Mouse (Mus musculus) layer of hippocampus, postnatal 25 days (tissue): ENCODE results near the gene Cbx8. TPM values are rescaled to one million over a fixed set of nuclear protein-coding genes. Genes with fewer than 3 reads are reported as not detected.

Experiments
- DNase-seq, 2 experiments: peaks; one replicate each; pipeline ENCODE4 v3.0.0; 2022; ENCODE audit warnings: mixed read lengths in 2 of 2, low spot score in 1 of 2; ENCODE audit errors: extremely low spot score in 1 of 2
- total RNA-seq, 2 experiments: library from RNA; stranded (reverse); gene quantifications; 2 replicates each; pipeline ENCODE4 v1.2.3; 2021

Gene Cbx8
- total RNA-seq, 2 experiments from 2014 or later, result 13.8 to 16.7 TPM

GRCm38 (mm10) chr11:119052661-119053256 lies 12.0 kb upstream of the Cbx8 start:
- no peak for DNase-seq

DNA sequence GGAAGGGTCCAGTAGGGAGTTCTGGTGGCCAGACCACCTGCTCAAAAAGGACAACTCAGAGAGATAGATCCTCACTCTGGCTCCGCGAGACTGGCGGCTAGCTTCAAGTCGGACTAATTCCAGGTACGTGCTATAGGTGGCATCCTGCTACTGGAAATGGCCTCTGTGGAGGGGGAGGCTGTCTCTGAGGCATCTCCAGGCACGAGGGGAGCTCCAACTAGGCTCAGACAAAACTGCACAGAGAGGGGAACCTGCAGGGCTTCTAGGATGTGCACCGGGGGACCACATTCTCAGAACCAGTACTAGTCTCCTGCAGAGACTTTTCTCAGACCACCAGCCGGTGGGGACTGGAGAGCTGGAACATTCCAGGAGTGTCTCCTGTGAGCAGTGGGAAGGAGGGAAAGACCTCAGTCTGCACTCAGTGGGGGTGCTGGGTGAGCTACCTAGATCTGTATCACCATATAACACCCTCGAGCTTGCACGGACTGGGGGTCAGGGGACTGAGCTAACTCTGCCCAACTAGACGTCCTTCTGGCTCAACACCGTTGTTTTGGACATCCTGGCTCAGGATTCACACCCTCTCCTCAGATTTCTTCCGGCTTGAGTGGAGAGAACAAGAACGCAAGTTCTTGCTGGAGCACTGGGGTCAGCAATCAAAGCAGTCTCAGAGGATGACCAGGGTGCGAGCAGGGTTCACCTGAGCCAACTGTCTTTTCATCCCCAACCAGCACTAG lies 11.3 kb upstream of the Cbx8 start:
- DNase-seq, result peak in 1 of 2 experiments; percentile 19

GRCm38 (mm10) chr11:119051426-119051825 lies 10.7 kb upstream of the Cbx8 start:
- DNase-seq, result no peak

- no peak for DNase-seq
Measured at GRCm38 (mm10) chr11:119050361-119050760, 9.6 kb upstream of the Cbx8 start.

GRCm38 (mm10) chr11:119048133-119048510 lies 7.4 kb upstream of the Cbx8 start:
- no peak for DNase-seq

DNA sequence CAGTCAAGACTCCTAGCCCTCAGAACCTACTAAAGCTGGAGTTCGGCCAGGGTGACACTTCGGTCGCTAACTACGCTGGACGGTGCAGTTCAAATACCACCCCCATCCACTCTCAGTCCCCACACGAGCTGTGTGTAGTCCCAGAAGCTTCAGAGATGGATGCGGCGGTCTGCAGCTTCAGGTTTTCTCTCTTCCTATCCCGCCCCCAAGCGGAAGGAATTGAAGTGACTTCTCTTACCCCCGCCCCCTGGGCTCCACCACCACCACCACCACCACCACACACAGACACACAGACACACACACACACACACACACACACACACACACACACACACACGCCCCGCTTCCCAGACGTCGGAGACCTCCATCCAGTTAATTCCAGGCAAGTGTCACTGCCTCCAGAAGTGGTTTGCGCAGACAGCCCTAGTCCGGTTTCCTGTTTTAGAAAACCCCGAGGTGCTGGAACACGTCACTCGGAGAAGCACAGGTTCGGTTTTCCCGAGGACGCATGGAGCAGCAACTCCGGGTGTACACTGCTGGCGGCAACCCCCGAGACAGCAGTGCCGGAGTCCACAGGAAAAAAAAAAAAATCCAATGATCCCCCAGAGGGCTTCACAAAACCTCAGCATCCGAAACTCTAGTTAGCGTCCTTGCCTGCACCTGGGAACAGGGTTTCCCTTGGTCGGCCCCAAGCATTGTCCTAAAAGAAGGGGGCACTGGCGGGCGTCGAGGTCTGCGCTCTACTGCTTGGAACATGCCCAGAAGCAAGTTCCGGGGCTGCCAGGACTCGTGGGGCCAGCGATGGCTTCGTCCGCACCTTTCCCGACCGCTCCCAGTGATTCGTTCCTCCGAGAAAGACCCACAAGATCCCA lies 6.7 kb upstream of the Cbx8 start:
- DNase-seq, result no peak

GRCm38 (mm10) chr11:119046601-119047245 lies 6.0 kb upstream of the Cbx8 start:
- no peak for DNase-seq

GRCm38 (mm10) chr11:119044551-119045337 lies 4.0 kb upstream of the Cbx8 start:
- no peak for DNase-seq

DNA sequence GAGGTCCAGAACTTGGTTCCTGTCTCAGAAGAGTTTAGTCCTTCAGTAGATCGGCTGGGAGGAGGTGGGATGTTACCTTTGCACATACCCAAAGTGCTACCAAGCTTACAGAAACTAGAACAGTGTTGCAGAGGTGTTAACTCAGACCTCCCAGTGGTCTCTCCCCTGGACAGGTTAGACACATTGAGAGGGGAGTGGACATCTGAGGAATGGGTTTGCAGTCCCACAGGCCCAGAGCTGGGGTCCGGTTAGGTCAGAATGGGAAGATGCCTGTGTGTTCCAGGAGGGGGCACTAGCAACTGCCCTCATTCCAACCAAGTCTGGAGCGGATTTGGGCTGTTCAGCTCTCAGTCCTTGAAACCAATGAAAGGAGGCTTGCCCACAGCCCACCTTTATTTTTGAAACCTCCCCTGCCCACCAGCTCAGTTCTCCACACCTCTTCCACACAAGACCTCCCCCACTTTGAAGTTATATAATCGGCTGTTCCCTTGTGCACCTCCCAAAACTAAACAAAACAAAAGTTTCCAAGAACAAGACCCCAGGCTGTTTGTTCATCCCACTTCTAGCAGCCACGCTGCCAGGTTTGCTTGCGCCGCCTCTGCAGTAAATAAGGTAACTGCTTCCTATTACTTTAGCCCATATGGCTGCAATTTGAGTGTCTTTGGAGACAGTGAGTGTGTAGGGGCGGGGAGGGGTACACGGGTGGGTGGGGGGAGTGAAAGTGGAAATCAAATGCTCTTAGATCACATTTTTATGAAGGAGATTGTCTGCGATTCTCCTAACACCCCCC lies 3.2 kb upstream of the Cbx8 start:
- DNase-seq, result no peak

DNA sequence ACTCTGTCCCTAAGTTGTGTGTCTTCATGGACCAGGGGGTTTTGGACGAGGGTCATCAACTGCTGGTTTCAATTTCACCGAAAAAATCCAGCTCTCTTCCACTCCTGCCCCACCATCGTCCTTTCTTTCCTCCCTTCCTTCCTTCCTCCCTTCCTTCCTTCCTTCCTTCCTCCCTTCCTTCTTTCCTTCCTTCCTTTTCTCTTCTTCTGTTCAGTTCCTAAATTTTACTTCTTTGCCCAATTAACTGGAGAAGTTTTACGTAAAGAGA lies 2.4 kb upstream of the Cbx8 start:
- DNase-seq, result no peak

DNA sequence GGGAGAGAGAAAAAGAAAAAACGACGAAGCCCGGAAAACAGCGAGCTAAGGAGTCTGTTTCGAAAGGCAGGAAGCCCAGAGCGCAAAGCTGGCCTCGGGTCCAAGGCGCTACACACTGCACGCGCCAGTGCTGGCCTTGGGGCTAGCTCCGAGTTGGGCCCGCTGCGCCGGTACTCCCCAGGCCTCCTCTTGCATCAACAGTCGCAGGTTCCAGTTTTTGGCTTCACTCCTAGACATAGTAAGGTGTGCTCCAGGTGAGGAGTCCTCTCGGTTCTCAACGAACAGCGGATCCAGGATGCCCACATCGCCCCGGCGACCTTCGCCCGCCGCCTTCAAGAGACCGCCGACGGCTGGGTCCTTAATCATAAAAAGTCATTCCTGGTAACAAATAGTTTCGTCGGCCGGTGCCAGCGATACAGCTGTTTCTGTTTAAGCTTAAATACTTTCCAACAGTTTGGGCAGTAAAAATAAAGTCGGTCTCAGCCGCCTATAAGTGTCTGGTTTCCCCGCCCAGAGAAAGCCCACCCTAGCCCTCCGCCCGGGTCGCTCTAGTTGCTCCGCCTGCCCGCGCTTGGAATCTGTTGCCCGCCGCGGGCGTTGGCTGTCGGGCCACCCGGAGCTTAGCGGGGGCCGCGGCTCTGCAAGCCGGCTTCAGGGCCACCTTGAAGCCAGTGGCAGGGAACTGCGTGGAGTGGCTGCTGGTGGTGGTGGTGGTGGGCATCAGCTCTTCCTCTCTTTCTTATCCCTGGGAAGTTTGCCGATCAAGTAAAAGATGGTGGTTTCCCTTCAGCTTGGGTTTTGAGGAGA lies 1.9 kb upstream of the Cbx8 start:
- no peak for DNase-seq

DNA sequence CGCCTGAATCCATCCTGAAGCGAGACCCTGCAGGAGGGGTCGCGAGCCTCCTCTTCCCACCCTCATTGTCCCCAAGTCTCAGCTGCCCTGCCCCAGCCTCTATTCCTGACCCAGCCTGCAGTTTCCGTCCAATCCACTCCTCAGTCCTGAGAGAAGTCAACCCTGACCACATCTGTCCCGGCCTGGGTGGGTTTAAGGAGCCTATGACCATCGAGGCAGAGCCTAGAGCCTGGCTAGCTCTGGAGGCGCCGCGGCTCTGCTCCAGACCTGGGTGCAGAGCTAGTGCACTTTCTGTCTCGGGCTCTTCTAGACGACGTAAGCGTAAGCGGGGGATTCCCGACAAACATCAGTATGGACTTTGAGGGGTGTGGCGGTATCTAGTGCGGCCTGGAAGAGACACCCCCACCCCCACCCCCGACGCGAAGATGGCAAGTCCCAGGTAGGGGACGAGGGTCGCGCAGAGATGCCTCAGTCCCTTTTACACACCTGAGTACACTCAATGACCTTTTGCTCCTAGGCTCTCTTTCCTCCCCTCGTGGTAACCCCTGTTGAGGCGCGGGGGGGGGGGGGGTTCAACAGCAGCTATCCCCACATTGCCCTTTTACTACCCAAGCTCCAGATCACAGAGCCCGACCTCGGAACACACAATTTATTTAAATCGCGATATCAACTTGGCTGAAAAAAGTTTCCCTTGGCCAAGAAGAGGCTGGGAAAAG lies 1.1 kb upstream of the Cbx8 start:
- no peak for DNase-seq

GRCm38 (mm10) chr11:119041325-119041716 lies 552 bp upstream of the Cbx8 start:
- no peak for DNase-seq

GRCm38 (mm10) chr11:119039732-119040512 lies 847 bp downstream of the Cbx8 start:
- no peak for DNase-seq

DNA sequence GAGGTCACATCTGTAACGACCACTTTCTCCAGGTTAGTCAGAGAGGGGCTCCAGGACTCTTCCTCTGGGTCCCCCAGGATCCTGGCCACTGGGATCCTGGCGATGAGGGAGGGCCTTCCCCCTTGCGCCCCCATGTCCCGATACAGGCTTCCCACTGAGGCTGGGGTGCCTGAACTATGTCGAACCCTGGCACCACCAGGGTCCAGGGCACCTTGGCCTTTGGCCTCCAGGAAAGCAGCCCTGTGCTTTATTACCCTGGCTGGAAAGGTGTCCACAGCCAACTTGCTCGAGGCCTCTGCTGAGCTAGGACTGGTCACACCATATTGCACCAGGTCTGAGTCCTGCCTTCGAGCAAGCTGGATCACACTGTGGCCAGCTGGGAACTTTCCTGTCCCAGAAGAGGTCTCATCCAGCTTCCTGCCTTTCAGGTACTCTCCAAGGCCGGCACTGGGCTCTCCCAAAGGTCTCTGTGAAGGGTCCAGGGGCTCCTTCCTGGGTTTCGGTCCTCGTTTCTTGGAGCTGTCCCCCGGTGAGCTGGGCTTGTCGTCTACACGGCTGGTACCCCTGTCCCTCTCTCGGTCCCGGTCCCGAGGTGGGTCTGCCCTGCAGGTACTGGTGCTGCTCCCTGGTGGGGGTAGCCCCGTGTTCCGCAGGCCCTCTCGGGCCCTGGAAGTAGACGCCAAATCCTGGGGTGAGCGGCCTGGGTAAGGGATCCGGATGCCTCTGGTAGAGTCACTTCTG lies 1.9 kb downstream of the Cbx8 start:
- DNase-seq, result no peak

DNA sequence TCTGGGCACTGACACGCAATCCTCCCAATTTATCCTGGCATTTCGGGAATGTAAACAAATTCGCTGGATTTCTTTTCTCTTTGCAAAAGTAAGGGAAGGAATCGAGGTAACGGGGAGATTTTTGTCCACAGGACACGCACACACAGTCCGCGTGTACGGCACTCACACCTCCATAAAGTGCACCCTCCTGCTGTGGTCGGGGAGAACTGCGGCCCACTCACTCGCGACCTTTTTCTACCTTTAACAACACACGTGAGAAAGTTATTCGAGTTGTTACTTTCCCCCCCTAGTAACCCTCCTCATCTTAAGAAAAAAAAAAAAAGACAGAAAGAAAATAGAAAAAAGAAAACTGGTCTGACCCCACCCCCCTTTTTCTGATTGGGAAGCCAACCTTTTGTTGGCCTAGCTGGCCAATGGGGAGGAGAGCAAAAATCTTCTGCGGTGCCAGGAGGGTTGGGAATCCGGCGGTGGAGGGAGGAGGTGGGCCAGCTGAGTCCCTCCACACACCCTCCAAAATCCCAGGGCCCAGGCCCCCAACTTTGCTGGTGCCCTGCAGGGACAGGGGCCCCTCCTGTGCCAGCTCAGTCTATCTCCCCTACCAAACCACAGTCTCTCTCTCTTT lies 2.9 kb downstream of the Cbx8 start:
- DNase-seq, result no peak
